Mouse (Mus musculus) spleen, adult 2 months (tissue): ENCODE results near the gene Cfp. TPM values are rescaled to one million over a fixed set of nuclear protein-coding genes. Genes with fewer than 3 reads are reported as not detected.
A peak's percentile ranks its signal among the peaks of the same experiment; 100 is the strongest.

Experiments used
- DNase-seq, 2 experiments: peaks; one replicate each; pipeline versions ENCODE4 v3.0.0 to v3.0.0-alpha.2; 2012 to 2021; ENCODE audit warnings: low spot score in 2 of 2, low read depth in 1 of 2
- H3K27ac ChIP-seq: fragments of 200-500 bp; 2 replicates; pipeline ENCODE4 v1.5.1; 2012; ENCODE audit warnings: low read length, inconsistent platforms; ENCODE audit not compliant: insufficient read depth
- H3K27me3 ChIP-seq: fragments of 200-500 bp; 2 replicates; pipeline ENCODE4 v1.6.1; 2012; ENCODE audit warnings: mild to moderate bottlenecking, moderate library complexity, low read length, inconsistent platforms; ENCODE audit not compliant: control insufficient read depth, insufficient read depth
- H3K36me3 ChIP-seq: fragments of 200-500 bp; 2 replicates; pipeline ENCODE4 v1.6.1; 2012; ENCODE audit warnings: mild to moderate bottlenecking, low read length, inconsistent platforms; ENCODE audit not compliant: control insufficient read depth, insufficient read depth
- H3K4me1 ChIP-seq: fragments of 200-500 bp; 2 replicates; pipeline ENCODE4 v1.6.1; 2011; ENCODE audit warnings: inconsistent platforms; ENCODE audit not compliant: control insufficient read depth, insufficient read depth, insufficient read length
- H3K4me3 ChIP-seq: fragments of 200-500 bp; 2 replicates; pipeline ENCODE4 v1.5.1; 2011; ENCODE audit warnings: mild to moderate bottlenecking, inconsistent platforms; ENCODE audit not compliant: insufficient read depth, insufficient read length; ENCODE audit errors: extremely low read depth
- CTCF ChIP-seq: fragments of 200-500 bp; IDR thresholded peaks from 2 replicates; pipeline ENCODE4 v1.5.1; 2011; ENCODE audit warnings: mild to moderate bottlenecking, inconsistent platforms; ENCODE audit not compliant: insufficient read depth, insufficient read length, insufficient replicate concordance; ENCODE audit errors: extremely low read depth
- POLR2A ChIP-seq: fragments of 200-500 bp; IDR thresholded peaks from 2 replicates; pipeline ENCODE4 v1.6.1; 2011; ENCODE audit warnings: low read depth, low read length, inconsistent platforms
- WGBS: fragments of 180-500 bp; shearing (Covaris S2); methylation state at CpG from one replicate; pipeline ENCODE4 v1.1.7; 2018; 5-methylcytosine and 5-hydroxymethylcytosine counted together
- polyA plus RNA-seq: library from polyadenylated mRNA; depleted of rRNA; stranded (reverse); fragments of >200 nt; gene quantifications from 2 replicates; pipeline ENCODE4 v1.2.3, GENCODE M21; 2012

The Cfp gene
- polyA plus RNA-seq, 1 experiment, result 193 TPM

- no peak overlapping the region for H3K27ac ChIP-seq
Observed at GRCm38 (mm10) chrX:20929859-20930258, 1.5 kb downstream of the Cfp start.

GRCm38 (mm10) chrX:20924976-20925375 lies 6.4 kb downstream of the Cfp start:
- Histone ChIP-seq H3K27me3 (no peaks in the 10 kb centered on the region; the same call in 1 of the 2 replicates), H3K4me1 (peaks cover 7% of the 10 kb centered on the region), H3K27ac (no peak overlapping the region), H3K36me3 (peaks cover 11% of the 10 kb centered on the region; the same call in 1 of the 2 replicates), H3K4me3 (no peak overlapping the region)
- TF ChIP-seq CTCF, result no peak
- no peak for TF ChIP-seq POLR2A
- no peak for DNase-seq

More at GRCm38 (mm10) chrX:20929859-20930258, 1.5 kb downstream of the Cfp start:
- WGBS, result 42% methylated on average over 1 of the region's 1 CpGs
- peaks cover 11% of the 10 kb centered on the region; the same call in 1 of the 2 replicates for H3K36me3 ChIP-seq
- no peak for TF ChIP-seq POLR2A
- TF ChIP-seq CTCF, result no peak
- H3K27me3 ChIP-seq, result no peaks in the 10 kb centered on the region
- no peak for DNase-seq
- H3K4me3 ChIP-seq, result no peak overlapping the region
- H3K4me1 ChIP-seq, result peaks cover 11% of the 10 kb centered on the region; the same call in 1 of the 2 replicates

DNA sequence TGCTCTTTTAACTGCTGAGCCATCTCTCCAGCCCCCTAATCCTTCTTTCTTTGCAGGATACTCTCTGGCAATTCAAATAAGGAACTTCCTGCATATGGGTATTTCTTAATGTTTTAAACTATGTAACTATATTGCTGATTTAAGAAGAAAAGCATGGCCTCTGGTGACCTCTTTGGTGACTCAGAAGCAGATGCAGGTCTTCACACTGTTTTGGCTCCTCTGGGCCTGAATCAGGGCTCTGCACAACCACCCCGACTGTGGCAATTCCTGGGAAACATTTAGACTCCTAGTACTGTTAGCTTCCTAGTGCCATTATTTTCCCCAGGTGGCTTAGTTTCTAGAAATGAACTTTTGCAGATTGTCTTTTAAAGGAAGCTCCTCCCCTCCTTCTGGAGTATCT lies 7.8 kb downstream of the Cfp start:
- Histone ChIP-seq H3K27me3 (no peaks in the 10 kb centered on the region; the same call in 1 of the 2 replicates), H3K36me3 (peaks cover 11% of the 10 kb centered on the region; the same call in 1 of the 2 replicates), H3K4me1 (peaks cover 7% of the 10 kb centered on the region), H3K27ac (no peak overlapping the region), H3K4me3 (no peak overlapping the region)
- DNase-seq, result no peak
- TF ChIP-seq CTCF (no peak), POLR2A (no peak)
- WGBS, result 62% methylated on average over 1 of the region's 1 CpGs

GRCm38 (mm10) chrX:20921366-20921765 lies 10.0 kb downstream of the Cfp start:
- Histone ChIP-seq H3K4me3 (no peak overlapping the region), H3K27me3 (no peaks in the 10 kb centered on the region; the same call in 1 of the 2 replicates), H3K4me1 (peaks cover 7% of the 10 kb centered on the region), H3K27ac (no peak overlapping the region), H3K36me3 (no peaks in the 10 kb centered on the region)
- no peak for TF ChIP-seq POLR2A
- no peak for TF ChIP-seq CTCF
- WGBS, result 56% methylated on average over 5 of the region's 5 CpGs
- DNase-seq, result no peak

- no peaks in the 10 kb centered on the region; the same call in 1 of the 2 replicates for H3K27me3 ChIP-seq
- peak; percentile 61 to 63 for DNase-seq
- TF ChIP-seq CTCF (no peak), POLR2A (no peak)
- peaks cover 7% of the 10 kb centered on the region for H3K4me1 ChIP-seq
- WGBS, result 15% methylated on average over 36 of the region's 44 CpGs
- no peaks in the 10 kb centered on the region for H3K36me3 ChIP-seq
- peak within 1 kb of the TSS; percentile 55; the same call in 1 of the 2 replicates for H3K4me3 ChIP-seq
- no peak within 1 kb of the TSS for H3K27ac ChIP-seq
Observed at GRCm38 (mm10) chrX:20920844-20921364, 10.5 kb downstream of the Cfp start, which contains the start of gene Syn1. Gene Syn1 (minus strand): TSS chrX:20921004.

DNA sequence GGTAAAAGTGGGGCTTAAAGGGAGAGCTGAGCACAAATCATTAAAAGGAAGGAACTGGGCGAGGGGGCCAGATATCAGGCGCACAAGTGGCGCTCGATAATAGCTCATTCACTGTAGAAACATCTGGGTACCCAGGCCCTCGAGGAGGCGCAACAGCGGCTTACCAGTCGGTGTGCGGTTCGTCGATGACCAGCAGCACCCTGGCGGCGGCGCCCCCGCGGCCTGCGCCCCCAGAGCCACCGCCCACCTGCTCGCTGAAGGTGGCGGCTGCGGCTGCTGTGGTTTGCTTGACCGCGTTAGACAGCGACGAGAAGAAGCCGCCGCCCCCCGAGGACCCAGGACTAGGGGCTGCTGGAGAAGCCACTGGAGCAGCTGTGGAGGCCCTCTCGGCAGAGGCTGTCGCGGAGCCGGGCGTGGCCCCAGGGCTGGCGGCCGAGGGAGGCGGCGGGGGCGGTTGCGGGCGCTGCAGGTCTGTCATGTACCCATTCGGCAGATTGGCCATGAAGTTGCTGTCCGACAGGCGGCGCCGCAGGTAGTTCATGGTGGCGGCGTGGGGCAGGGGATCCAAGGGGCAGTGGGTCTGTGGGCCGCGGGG lies 11.0 kb downstream of the Cfp start:
- peak in 1 of 2 experiments; percentile 20 for DNase-seq
- no peaks in the 10 kb centered on the region; the same call in 1 of the 2 replicates for H3K27me3 ChIP-seq
- no peaks in the 10 kb centered on the region for H3K36me3 ChIP-seq
- TF ChIP-seq POLR2A, result no peak
- TF ChIP-seq CTCF, result no peak
- no peak overlapping the region for H3K27ac ChIP-seq
- peak overlapping the region; percentile 55; the same call in 1 of the 2 replicates for H3K4me3 ChIP-seq
- H3K4me1 ChIP-seq, result peaks cover 7% of the 10 kb centered on the region
- 22% methylated on average over 45 of the region's 49 CpGs for WGBS

GRCm38 (mm10) chrX:20915075-20915474 lies 16.3 kb downstream of the Cfp start:
- no peaks in the 10 kb centered on the region for H3K27me3 ChIP-seq

More at GRCm38 (mm10) chrX:20915075-20915474, 16.3 kb downstream of the Cfp start:
- Histone ChIP-seq H3K27ac (no peak overlapping the region), H3K4me3 (no peak overlapping the region), H3K36me3 (no peaks in the 10 kb centered on the region), H3K4me1 (no peaks in the 10 kb centered on the region)
- TF ChIP-seq CTCF, result no peak
- no peak for DNase-seq
